ENCODE assay signal across 17 mouse cellular contexts in genomic region chr11:75472469-75473081, GRCm38 (mm10). TPM values are rescaled to one million over a fixed set of nuclear protein-coding genes. Genes with fewer than 3 reads are reported as not detected.
DNase-seq lines count a peak whose midpoint lies in the region; ATAC-seq and TF ChIP-seq lines count a peak whose summit lies in the region.
"Had no signal": no experiment of that assay in that cellular context is flagged by ENCODE, and none has a peak within 500 bp of the region (broad histone marks: within the 10 kb centered on the region; RNA-seq: fewer than 3 reads in every experiment).

No protein-coding gene starts in this region.

- no peaks in the 10 kb centered on the region for H3K4me1 ChIP-seq in midbrain, embryonic 11.5 days (ENCODE audit: control insufficient read depth, insufficient read depth, low read length)
- 0 out of 2 replicates have a peak, but pooled peaks cover 3% of the 10 kb centered on the region for H3K4me1 ChIP-seq in midbrain, embryonic 14.5 days (ENCODE audit: control insufficient read depth, insufficient read depth, low read length)
- peaks cover 23 to 28% of the 10 kb centered on the region in 2 experiments for H3K4me1 ChIP-seq in liver, embryonic 14.5 days (replicated peaks; ENCODE audit: control insufficient read depth in 2 of 2, insufficient read depth in 2 of 2, low read length in 1 of 2)
- H3K4me1 ChIP-seq in small intestine, adult 2 months (ENCODE audit: control insufficient read depth, insufficient read depth, insufficient read length, low read length), result peaks cover 26% of the 10 kb centered on the region

- H3K27me3 ChIP-seq in midbrain, embryonic 11.5 days (ENCODE audit: control insufficient read depth, insufficient read depth, low read length), result no peaks in the 10 kb centered on the region
- H3K27me3 ChIP-seq in midbrain, embryonic 14.5 days (ENCODE audit: control insufficient read depth, insufficient read depth, low read length), result no peaks in the 10 kb centered on the region
- H3K27me3 ChIP-seq in liver, embryonic 14.5 days (ENCODE audit: control insufficient read depth, insufficient read depth, low read length), result no peaks in the 10 kb centered on the region
- no peaks in the 10 kb centered on the region for H3K27me3 ChIP-seq in small intestine, adult 2 months (ENCODE audit: control insufficient read depth, insufficient read depth, low read length)
- H3K27me3 ChIP-seq: limb, embryonic 15.5 days; stomach, embryonic 15.5 days had no signal

- no peak overlapping the region for H3K4me3 ChIP-seq in midbrain, embryonic 11.5 days (ENCODE audit: low read depth, low read length)
- no peak overlapping the region for H3K4me3 ChIP-seq in midbrain, embryonic 14.5 days (replicated peaks; ENCODE audit: low read depth, low read length)
- H3K4me3 ChIP-seq in liver, embryonic 14.5 days (ENCODE audit: insufficient read depth in 1 of 2, low read depth in 2 of 2, low read length in 2 of 2), result no peak overlapping the region; a peak in 1 of 4 replicates
- peak overlapping the region; percentile 12; the same call in 1 of the 2 replicates for H3K4me3 ChIP-seq in small intestine, adult 2 months (ENCODE audit: low read depth, low read length)
- H3K4me3 ChIP-seq: hindbrain, embryonic 10.5 days; limb, embryonic 15.5 days; midbrain, embryonic 15.5 days; stomach, embryonic 15.5 days had no signal

- H3K9ac ChIP-seq in midbrain, embryonic 11.5 days (ENCODE audit: low read length), result no peak overlapping the region
- H3K9ac ChIP-seq in midbrain, embryonic 14.5 days (replicated peaks; ENCODE audit: low read length), result no peak overlapping the region
- H3K9ac ChIP-seq in liver, embryonic 14.5 days (replicated peaks), result 0 out of 2 replicates have a peak overlapping the region, but pooled peaks have one; percentile 10
- H3K9ac ChIP-seq: forebrain, postnatal 0 days; limb, embryonic 15.5 days; midbrain, embryonic 15.5 days; stomach, embryonic 15.5 days had no signal

- no peak for TF ChIP-seq POLR2A in small intestine, adult 2 months (IDR thresholded peaks at IDR 0.05; ENCODE audit: low read depth, low read length)

- no peak overlapping the region for H3K27ac ChIP-seq in midbrain, embryonic 11.5 days (ENCODE audit: low read depth, low read length)
- no peak overlapping the region for H3K27ac ChIP-seq in midbrain, embryonic 14.5 days (replicated peaks; ENCODE audit: low read depth, low read length)
- H3K27ac ChIP-seq in liver, embryonic 14.5 days, result no peak overlapping the region
- peak overlapping the region; percentile 77 for H3K27ac ChIP-seq in small intestine, adult 2 months (ENCODE audit: insufficient read depth, low read depth, low read length)
- H3K27ac ChIP-seq: hindbrain, embryonic 10.5 days; limb, embryonic 15.5 days; midbrain, embryonic 15.5 days; stomach, embryonic 15.5 days had no signal

- DNase-seq in midbrain, embryonic 11.5 days (ENCODE audit: low spot score, missing footprints), result peak; percentile 72
- DNase-seq in midbrain, embryonic 14.5 days, result no peak
- DNase-seq in liver, embryonic 14.5 days (ENCODE audit: low read depth in 3 of 3, low spot score in 3 of 3), result no peak
- no peak for DNase-seq in kidney, postnatal 25 days
- DNase-seq in MN1 (ENCODE audit: low spot score), result no peak
- no peak for DNase-seq in kidney, postnatal 10 days
- DNase-seq: B cell, adult 2 months; cerebellum, postnatal 14 days; forebrain, postnatal 0 days; gastrocnemius, postnatal 25 days had no signal

- no peak for TF ChIP-seq EP300 in liver, embryonic 14.5 days (IDR thresholded peaks at IDR 0.05; ENCODE audit: low read depth)

- no peak overlapping the region for H3K4me2 ChIP-seq in midbrain, embryonic 11.5 days
- no peak overlapping the region for H3K4me2 ChIP-seq in midbrain, embryonic 14.5 days (ENCODE audit: low read length)
- peak overlapping the region; percentile 0; the same call in 1 of the 2 replicates for H3K4me2 ChIP-seq in liver, embryonic 14.5 days (ENCODE audit: low read depth)
- H3K4me2 ChIP-seq: limb, embryonic 15.5 days; midbrain, embryonic 15.5 days; stomach, embryonic 15.5 days had no signal

- no peak for ATAC-seq in midbrain, embryonic 11.5 days (ENCODE audit: low FRiP score)
- ATAC-seq in midbrain, embryonic 14.5 days (ENCODE audit: low FRiP score, low TSS enrichment), result no peak
- ATAC-seq in erythroblast, adult 5-6 weeks (replicated peaks; ENCODE audit: low FRiP score, poor library complexity, severe bottlenecking), result peak; percentile 45; the same call in 1 of the 2 replicates
- 0 out of 2 replicates have a peak, but pooled peaks have one; percentile 40 for ATAC-seq in liver, embryonic 14.5 days (ENCODE audit: insufficient read depth)
- ATAC-seq: forebrain, postnatal 0 days; midbrain, embryonic 15.5 days had no signal

- H3K36me3 ChIP-seq in midbrain, embryonic 11.5 days (ENCODE audit: control insufficient read depth, insufficient read depth, low read length), result no peaks in the 10 kb centered on the region
- H3K36me3 ChIP-seq in midbrain, embryonic 14.5 days (ENCODE audit: control insufficient read depth, insufficient read depth, low read length), result no peaks in the 10 kb centered on the region
- no peaks in the 10 kb centered on the region for H3K36me3 ChIP-seq in liver, embryonic 14.5 days (replicated peaks; ENCODE audit: control insufficient read depth, insufficient read depth, low read depth)
- no peaks in the 10 kb centered on the region for H3K36me3 ChIP-seq in small intestine, adult 2 months (ENCODE audit: control insufficient read depth, insufficient read depth, low read length)
- H3K36me3 ChIP-seq: hindbrain, embryonic 10.5 days; limb, embryonic 15.5 days; midbrain, embryonic 15.5 days; stomach, embryonic 15.5 days had no signal

- 88% methylated on average over 11 of the region's 11 CpGs for WGBS in midbrain, embryonic 11.5 days
- WGBS in midbrain, embryonic 14.5 days, result 89% methylated on average over 11 of the region's 11 CpGs
- 36% methylated on average over 11 of the region's 11 CpGs for WGBS in liver, embryonic 14.5 days (ENCODE audit: insufficient replicate concordance)
- 30% methylated on average over 11 of the region's 11 CpGs for WGBS in small intestine, adult 2 months

- no peaks in the 10 kb centered on the region for H3K9me3 ChIP-seq in midbrain, embryonic 11.5 days (ENCODE audit: control insufficient read depth, low read length)
- no peaks in the 10 kb centered on the region for H3K9me3 ChIP-seq in midbrain, embryonic 14.5 days (ENCODE audit: control insufficient read depth, low read length)
- no peaks in the 10 kb centered on the region for H3K9me3 ChIP-seq in liver, embryonic 14.5 days (ENCODE audit: control insufficient read depth, low read length)
- H3K9me3 ChIP-seq: hindbrain, embryonic 10.5 days; limb, embryonic 15.5 days; midbrain, embryonic 15.5 days; stomach, embryonic 15.5 days had no signal

- TF ChIP-seq CTCF in liver, embryonic 14.5 days (IDR thresholded peaks at IDR 0.05; ENCODE audit: low read depth), result no peak
- TF ChIP-seq CTCF in small intestine, adult 2 months (IDR thresholded peaks at IDR 0.05; ENCODE audit: extremely low read depth, insufficient read length, insufficient replicate concordance, low read depth, low read length), result no peak

RNA-seq across cellular contexts. Expression of gene Tlcd2, which starts 11.1 kb away (rescaled TPM):
- polyA plus RNA-seq in midbrain, embryonic 11.5 days (2014; fragmentation: Nextera tagmentation; extraction: Ambion mirVana), result 7.6 and 8.9 TPM in 2 replicates
- polyA plus RNA-seq in midbrain, embryonic 14.5 days (2014; fragmentation: Nextera tagmentation; extraction: Ambion mirVana), result 1.1 and 2.5 TPM in 2 replicates
- total RNA-seq in erythroblast, adult 5-6 weeks (2015; ENCODE audit: low replicate concordance), result 1.5 and 3.7 TPM in 2 replicates
- 1.3 and 5.5 TPM in 2 replicates for total RNA-seq in erythroblast, adult 5-6 weeks (2017; ENCODE audit: low replicate concordance)
- polyA plus RNA-seq in liver, embryonic 14.5 days (2012; rRNA removed), result 7.3 and 8.2 TPM in 2 replicates
- 11.9 and 13.0 TPM in 2 replicates for polyA plus RNA-seq in liver, embryonic 14.5 days (2014; fragmentation: Nextera tagmentation; extraction: Ambion mirVana)
- 27.9 and 78.8 TPM in 2 replicates for polyA plus RNA-seq in small intestine, adult 2 months (2012; rRNA removed)

RNA-seq across cellular contexts. Expression of gene Prpf8, which starts 14.0 kb away (rescaled TPM):
- polyA plus RNA-seq in midbrain, embryonic 11.5 days (2014; fragmentation: Nextera tagmentation; extraction: Ambion mirVana), result 94.9 and 100.0 TPM in 2 replicates
- polyA plus RNA-seq in midbrain, embryonic 14.5 days (2014; fragmentation: Nextera tagmentation; extraction: Ambion mirVana), result 59.9 and 89.5 TPM in 2 replicates
- 42.3 and 43.5 TPM in 2 replicates for total RNA-seq in erythroblast, adult 5-6 weeks (2015; ENCODE audit: low replicate concordance)
- 26.5 and 27.0 TPM in 2 replicates for total RNA-seq in erythroblast, adult 5-6 weeks (2017; ENCODE audit: low replicate concordance)
- polyA plus RNA-seq in liver, embryonic 14.5 days (2012; rRNA removed), result 34.2 and 38.1 TPM in 2 replicates
- 34.2 and 42.2 TPM in 2 replicates for polyA plus RNA-seq in liver, embryonic 14.5 days (2014; fragmentation: Nextera tagmentation; extraction: Ambion mirVana)
- 23.4 and 44.2 TPM in 2 replicates for polyA plus RNA-seq in small intestine, adult 2 months (2012; rRNA removed)

RNA-seq across cellular contexts. Expression of gene Wdr81, which starts 18.1 kb away (rescaled TPM):
- polyA plus RNA-seq in midbrain, embryonic 11.5 days (2014; fragmentation: Nextera tagmentation; extraction: Ambion mirVana), result 2.8 and 3.9 TPM in 2 replicates
- 5.7 and 7.4 TPM in 2 replicates for polyA plus RNA-seq in midbrain, embryonic 14.5 days (2014; fragmentation: Nextera tagmentation; extraction: Ambion mirVana)
- 22.6 and 24.8 TPM in 2 replicates for total RNA-seq in erythroblast, adult 5-6 weeks (2015; ENCODE audit: low replicate concordance)
- total RNA-seq in erythroblast, adult 5-6 weeks (2017; ENCODE audit: low replicate concordance), result 27.3 and 28.2 TPM in 2 replicates
- 15.3 and 16.4 TPM in 2 replicates for polyA plus RNA-seq in liver, embryonic 14.5 days (2012; rRNA removed)
- polyA plus RNA-seq in liver, embryonic 14.5 days (2014; fragmentation: Nextera tagmentation; extraction: Ambion mirVana), result 14.6 and 15.8 TPM in 2 replicates
- polyA plus RNA-seq in small intestine, adult 2 months (2012; rRNA removed), result 8.3 and 18.3 TPM in 2 replicates

RNA-seq across cellular contexts. Expression of gene Serpinf2, which starts 33.2 kb away (rescaled TPM):
- not detected in 2 replicates for polyA plus RNA-seq in midbrain, embryonic 11.5 days (2014; fragmentation: Nextera tagmentation; extraction: Ambion mirVana)
- polyA plus RNA-seq in midbrain, embryonic 14.5 days (2014; fragmentation: Nextera tagmentation; extraction: Ambion mirVana), result not detected in 2 replicates
- 4.6 TPM in 1 of 2 replicates, not detected in the other for total RNA-seq in erythroblast, adult 5-6 weeks (2015; ENCODE audit: low replicate concordance)
- 0.70 and 0.94 TPM in 2 replicates for total RNA-seq in erythroblast, adult 5-6 weeks (2017; ENCODE audit: low replicate concordance)
- polyA plus RNA-seq in liver, embryonic 14.5 days (2012; rRNA removed), result 474 and 506 TPM in 2 replicates
- polyA plus RNA-seq in liver, embryonic 14.5 days (2014; fragmentation: Nextera tagmentation; extraction: Ambion mirVana), result 304 and 336 TPM in 2 replicates
- 2.0 and 4.3 TPM in 2 replicates for polyA plus RNA-seq in small intestine, adult 2 months (2012; rRNA removed)
- total RNA-seq: gastrocnemius, postnatal 25 days had no signal
- polyA plus RNA-seq: forebrain, postnatal 0 days; heart, embryonic 14.5 days; hindbrain, embryonic 10.5 days; midbrain, embryonic 15.5 days had no signal

RNA-seq across cellular contexts. Expression of gene Rilp, which starts 37.3 kb away (rescaled TPM):
- polyA plus RNA-seq in midbrain, embryonic 11.5 days (2014; fragmentation: Nextera tagmentation; extraction: Ambion mirVana), result 0.53 and 0.72 TPM in 2 replicates
- polyA plus RNA-seq in midbrain, embryonic 14.5 days (2014; fragmentation: Nextera tagmentation; extraction: Ambion mirVana), result 1.0 and 1.6 TPM in 2 replicates
- total RNA-seq in erythroblast, adult 5-6 weeks (2015; ENCODE audit: low replicate concordance), result not detected in 2 replicates
- not detected in 2 replicates for total RNA-seq in erythroblast, adult 5-6 weeks (2017; ENCODE audit: low replicate concordance)
- 1.6 and 1.7 TPM in 2 replicates for polyA plus RNA-seq in liver, embryonic 14.5 days (2012; rRNA removed)
- 2.0 and 2.4 TPM in 2 replicates for polyA plus RNA-seq in liver, embryonic 14.5 days (2014; fragmentation: Nextera tagmentation; extraction: Ambion mirVana)
- polyA plus RNA-seq in small intestine, adult 2 months (2012; rRNA removed), result 8.0 and 15.0 TPM in 2 replicates

Comparison
In these comparisons a context has a peak if more than half of its experiments do, and no peak if none do; other contexts are left out.
1. ATAC-seq: peak in erythroblast, adult 5-6 weeks (single experiment) and liver, embryonic 14.5 days (single experiment); none in midbrain, embryonic 11.5 days (single experiment) and midbrain, embryonic 14.5 days (single experiment).